Comparison of ENCODE assay signal across 8 mouse cellular contexts in the genomic region with DNA sequence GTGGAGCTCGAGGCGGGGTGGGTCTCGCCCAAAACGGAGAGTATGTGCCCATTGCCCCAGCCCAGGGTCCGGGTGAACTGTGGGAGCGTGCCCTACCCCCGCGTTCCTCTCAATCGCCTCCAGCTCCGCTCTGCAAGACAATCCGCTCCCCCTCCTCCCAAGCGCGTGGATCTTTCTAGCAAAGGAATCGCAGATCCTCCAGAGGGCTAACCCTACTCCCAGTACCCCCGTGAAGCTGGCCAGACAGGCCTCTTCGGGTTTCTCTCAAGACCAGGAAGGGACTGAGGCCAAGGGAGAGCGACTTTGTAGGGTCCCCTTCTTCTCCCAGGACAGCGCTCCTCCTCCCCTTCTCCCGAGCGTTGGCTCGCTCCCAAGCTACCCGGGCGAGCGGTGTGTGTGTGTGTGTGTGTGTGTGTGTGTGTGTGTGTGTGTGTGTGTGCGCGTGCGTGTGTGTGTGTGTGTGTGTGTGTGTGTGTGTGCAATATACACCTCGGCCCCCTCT. TPM values are rescaled to one million over a fixed set of nuclear protein-coding genes. Genes with fewer than 3 reads are reported as not detected.
A peak's percentile ranks its signal among the peaks of the same experiment; 100 is the strongest.
DNase-seq lines count a peak whose midpoint lies in the region; ATAC-seq and TF ChIP-seq lines count a peak whose summit lies in the region.

No protein-coding gene starts in this region.

- peak overlapping the region; percentile 44 for H3K9ac ChIP-seq in embryonic facial prominence, embryonic 15.5 days
- peak overlapping the region; percentile 70 for H3K9ac ChIP-seq in stomach, postnatal 0 days (ENCODE audit: low read length)

- peak; percentile 43 for DNase-seq in left cerebral cortex, postnatal 25 days (ENCODE audit: low spot score in 2 of 2)
- no peak for DNase-seq in left cerebral cortex, adult 11 months (ENCODE audit: low spot score)
- DNase-seq in adrenal gland, postnatal 25 days: peak; percentile 61
- peak; percentile 63 to 75 for DNase-seq in heart, postnatal 36 days
- peak; percentile 47 to 51 for DNase-seq in layer of hippocampus, postnatal 25 days (ENCODE audit: extremely low spot score in 1 of 2, low spot score in 1 of 2)
- peak; percentile 72 for DNase-seq in stomach, postnatal 0 days (ENCODE audit: low spot score)

- H3K27me3 ChIP-seq in embryonic facial prominence, embryonic 15.5 days: peaks cover 34% of the 10 kb centered on the region
- H3K27me3 ChIP-seq in stomach, postnatal 0 days (ENCODE audit: control insufficient read depth, insufficient read depth, low read length): no peaks in the 10 kb centered on the region; the same call in 1 of the 2 replicates

- H3K36me3 ChIP-seq in embryonic facial prominence, embryonic 15.5 days: no peaks in the 10 kb centered on the region
- no peaks in the 10 kb centered on the region for H3K36me3 ChIP-seq in stomach, postnatal 0 days (ENCODE audit: control insufficient read depth, insufficient read depth, low read length)

- no peak for TF ChIP-seq EP300 in stomach, postnatal 0 days (optimal IDR thresholded peaks at IDR 0.05)

- peaks cover 26% of the 10 kb centered on the region for H3K4me1 ChIP-seq in embryonic facial prominence, embryonic 15.5 days
- no peaks in the 10 kb centered on the region for H3K4me1 ChIP-seq in stomach, postnatal 0 days (replicated peaks; ENCODE audit: control insufficient read depth, insufficient read depth)

- under 1% methylated on average over 27 of the region's 28 CpGs for WGBS in embryonic facial prominence, embryonic 15.5 days
- under 1% methylated on average over 21 of the region's 28 CpGs for WGBS in stomach, postnatal 0 days

- H3K9me3 ChIP-seq in embryonic facial prominence, embryonic 15.5 days (replicated peaks): no peaks in the 10 kb centered on the region
- no peaks in the 10 kb centered on the region for H3K9me3 ChIP-seq in stomach, postnatal 0 days (ENCODE audit: control insufficient read depth, low read length)

- TF ChIP-seq CTCF in stomach, postnatal 0 days (IDR thresholded peaks at IDR 0.05; ENCODE audit: low read depth): no peak

- intact Hi-C loops in left cerebral cortex, postnatal 25 days (cut with DNase I): loop anchor here (2.0 to 10.0 kb wide), 3 partner anchors 119 to 499 kb away; a partner anchor contains a TSS
- intact Hi-C loops in heart, postnatal 36 days (cut with DNase I): loop anchor here (2.0 to 10.0 kb wide), 4 partner anchors 123 to 739 kb away; no protein-coding TSS in a partner anchor

- H3K4me3 ChIP-seq in embryonic facial prominence, embryonic 15.5 days (replicated peaks): peak overlapping the region; percentile 79
- peak overlapping the region; percentile 84 for H3K4me3 ChIP-seq in stomach, postnatal 0 days (ENCODE audit: low read depth, low read length)

- ATAC-seq in embryonic facial prominence, embryonic 15.5 days (ENCODE audit: insufficient number of reproducible peaks, low FRiP score, low TSS enrichment, low read depth): 0 out of 2 replicates have a peak, but pooled peaks have one; percentile 0
- ATAC-seq in megakaryocyte, adult 5-6 weeks (ENCODE audit: poor library complexity, severe bottlenecking): peak; percentile 6; the same call in 1 of the 2 replicates
- ATAC-seq in stomach, postnatal 0 days (ENCODE audit: low FRiP score, low TSS enrichment): peak; percentile 16

- H3K27ac ChIP-seq in embryonic facial prominence, embryonic 15.5 days (replicated peaks): peak overlapping the region; percentile 87
- peak overlapping the region; percentile 95 for H3K27ac ChIP-seq in stomach, postnatal 0 days (replicated peaks)

- peak overlapping the region; percentile 100 for H3K4me2 ChIP-seq in embryonic facial prominence, embryonic 15.5 days (replicated peaks)
- peak overlapping the region; percentile 99 for H3K4me2 ChIP-seq in stomach, postnatal 0 days (replicated peaks; ENCODE audit: low read depth)

RNA-seq across cellular contexts. Expression of a gene that starts 7.9 kb away (rescaled TPM):
- total RNA-seq in left cerebral cortex, postnatal 25 days (2021): 10 to 100 TPM; 46.3 to 50.6 TPM
- 6.8 and 9.9 TPM in 2 replicates for total RNA-seq in adrenal gland, postnatal 25 days (2021)
- 9.0 and 10.7 TPM in 2 replicates for polyA plus RNA-seq in embryonic facial prominence, embryonic 15.5 days (2015; fragmentation: Nextera tagmentation; extraction: Ambion mirVana)
- total RNA-seq in heart, postnatal 36 days (2021): 1 to 10 TPM; 1.2 to 4.5 TPM
- total RNA-seq in layer of hippocampus, postnatal 25 days (2021): 10 to 100 TPM; 51.6 to 55.1 TPM
- 1.9 and 6.6 TPM in 2 replicates for total RNA-seq in megakaryocyte, adult 5-6 weeks (2015)
- total RNA-seq in megakaryocyte, adult 5-6 weeks (2017): 1.7 and 1.8 TPM in 2 replicates
- 6.4 and 14.1 TPM in 2 replicates for polyA plus RNA-seq in stomach, postnatal 0 days (2015; fragmentation: Nextera tagmentation; extraction: Ambion mirVana)
